13 mouse cellular contexts compared by ENCODE assay signal in the genomic region with DNA sequence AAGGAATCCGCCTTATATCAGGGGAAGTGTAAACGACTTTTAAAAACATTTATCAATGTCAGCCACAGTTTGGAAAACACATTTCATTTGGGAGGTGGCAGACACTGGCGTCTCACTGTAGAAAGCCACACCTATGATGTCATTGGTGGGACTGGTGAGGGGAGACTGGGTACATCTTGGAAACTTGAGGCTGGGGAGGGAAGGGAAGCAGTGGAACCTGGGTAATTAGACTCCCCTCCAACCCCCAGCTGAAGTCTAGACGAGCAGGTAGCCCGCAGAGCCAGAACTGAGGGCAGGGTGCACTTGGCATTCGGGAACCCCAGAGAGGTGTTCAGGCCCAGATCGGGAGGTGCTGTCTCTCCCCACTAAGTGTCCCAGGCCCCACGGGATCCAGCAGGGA.
DNase-seq lines count a peak whose midpoint lies in the region; ATAC-seq and TF ChIP-seq lines count a peak whose summit lies in the region.
"Had no signal": no experiment of that assay in that cellular context is flagged by ENCODE, and none has a peak within 500 bp of the region (broad histone marks: within the 10 kb centered on the region; RNA-seq: fewer than 3 reads in every experiment).

No protein-coding gene starts in this region.

- TF ChIP-seq EP300 in heart, postnatal 0 days (IDR thresholded peaks at IDR 0.05; ENCODE audit: low read depth) = no peak

- 0 out of 2 replicates have a peak, but pooled peaks have one; percentile 7 for ATAC-seq in heart, postnatal 0 days (ENCODE audit: insufficient read depth, low read depth)
- ATAC-seq in midbrain, embryonic 15.5 days (replicated peaks) = no peak
- ATAC-seq in midbrain, embryonic 14.5 days (ENCODE audit: low FRiP score, low TSS enrichment) = no peak

- intact Hi-C loops in left cerebral cortex, postnatal 4 days (cut with DNase I) = no loop called here

- H3K4me2 ChIP-seq in heart, postnatal 0 days (ENCODE audit: low read depth, low read length) = no peak overlapping the region
- no peak overlapping the region for H3K4me2 ChIP-seq in midbrain, embryonic 15.5 days
- no peak overlapping the region for H3K4me2 ChIP-seq in midbrain, embryonic 14.5 days (ENCODE audit: low read length)
- H3K4me2 ChIP-seq: embryonic facial prominence, embryonic 13.5 days; liver, embryonic 13.5 days; neural tube, embryonic 12.5 days had no signal

- TF ChIP-seq CTCF in heart, postnatal 0 days (IDR thresholded peaks at IDR 0.05; ENCODE audit: low read depth) = no peak

- H3K27ac ChIP-seq in heart, postnatal 0 days (ENCODE audit: low read depth) = 0 out of 2 replicates have a peak overlapping the region, but pooled peaks have one; percentile 22
- peak overlapping the region; percentile 81 for H3K27ac ChIP-seq in midbrain, embryonic 10.5 days (replicated peaks)
- no peak overlapping the region for H3K27ac ChIP-seq in midbrain, embryonic 15.5 days
- peak overlapping the region; percentile 68 for H3K27ac ChIP-seq in embryonic facial prominence, embryonic 10.5 days (replicated peaks)
- H3K27ac ChIP-seq in midbrain, embryonic 14.5 days (replicated peaks; ENCODE audit: low read depth, low read length) = peak overlapping the region; percentile 37; the same call in 1 of the 2 replicates
- H3K27ac ChIP-seq: embryonic facial prominence, embryonic 13.5 days; liver, embryonic 13.5 days; neural tube, embryonic 12.5 days had no signal

- no peaks in the 10 kb centered on the region for H3K27me3 ChIP-seq in heart, postnatal 0 days (ENCODE audit: control insufficient read depth, insufficient read depth, low read length)
- H3K27me3 ChIP-seq in midbrain, embryonic 10.5 days (ENCODE audit: low read depth, poor library complexity, severe bottlenecking) = peaks cover 9% of the 10 kb centered on the region
- H3K27me3 ChIP-seq in midbrain, embryonic 15.5 days (replicated peaks) = no peaks in the 10 kb centered on the region
- H3K27me3 ChIP-seq in embryonic facial prominence, embryonic 10.5 days (replicated peaks; ENCODE audit: low read depth, poor library complexity, severe bottlenecking) = peaks cover 13% of the 10 kb centered on the region; the same call in 1 of the 2 replicates
- H3K27me3 ChIP-seq in midbrain, embryonic 14.5 days (ENCODE audit: control insufficient read depth, insufficient read depth, low read length) = no peaks in the 10 kb centered on the region
- H3K27me3 ChIP-seq: liver, embryonic 13.5 days; neural tube, embryonic 12.5 days had no signal

- H3K4me1 ChIP-seq in heart, postnatal 0 days (ENCODE audit: control insufficient read depth, insufficient read depth) = peaks cover 16% of the 10 kb centered on the region
- H3K4me1 ChIP-seq in midbrain, embryonic 10.5 days = peaks cover 47% of the 10 kb centered on the region
- peaks cover 35% of the 10 kb centered on the region for H3K4me1 ChIP-seq in midbrain, embryonic 15.5 days
- H3K4me1 ChIP-seq in embryonic facial prominence, embryonic 10.5 days = peaks cover 43% of the 10 kb centered on the region
- H3K4me1 ChIP-seq in midbrain, embryonic 14.5 days (ENCODE audit: control insufficient read depth, insufficient read depth, low read length) = peaks cover 35% of the 10 kb centered on the region
- H3K4me1 ChIP-seq: liver, embryonic 13.5 days had no signal

- DNase-seq in heart, postnatal 0 days (ENCODE audit: low spot score) = no peak
- no peak for DNase-seq in heart, adult 9 months (ENCODE audit: low spot score in 2 of 2)
- DNase-seq in midbrain, embryonic 10.5 days (ENCODE audit: low spot score) = no peak
- DNase-seq in embryonic facial prominence, embryonic 10.5 days (ENCODE audit: low spot score) = no peak
- DNase-seq in midbrain, embryonic 14.5 days = no peak
- no peak for DNase-seq in left cerebral cortex, postnatal 4 days
- DNase-seq: adrenal gland, postnatal 25 days; cerebellum, postnatal 36 days; gastrocnemius, postnatal 25 days; liver, embryonic 13.5 days had no signal

- no peak overlapping the region for H3K9ac ChIP-seq in heart, postnatal 0 days (replicated peaks; ENCODE audit: low read depth, low read length)
- H3K9ac ChIP-seq in midbrain, embryonic 15.5 days = no peak overlapping the region
- H3K9ac ChIP-seq in midbrain, embryonic 14.5 days (replicated peaks; ENCODE audit: low read length) = no peak overlapping the region
- H3K9ac ChIP-seq: embryonic facial prominence, embryonic 13.5 days; liver, embryonic 13.5 days; neural tube, embryonic 12.5 days had no signal

- H3K36me3 ChIP-seq in heart, postnatal 0 days (replicated peaks; ENCODE audit: control insufficient read depth, insufficient read depth, low read length) = no peaks in the 10 kb centered on the region
- no peaks in the 10 kb centered on the region for H3K36me3 ChIP-seq in midbrain, embryonic 10.5 days
- no peaks in the 10 kb centered on the region for H3K36me3 ChIP-seq in midbrain, embryonic 15.5 days (replicated peaks)
- H3K36me3 ChIP-seq in embryonic facial prominence, embryonic 10.5 days (replicated peaks) = no peaks in the 10 kb centered on the region
- no peaks in the 10 kb centered on the region for H3K36me3 ChIP-seq in midbrain, embryonic 14.5 days (ENCODE audit: control insufficient read depth, insufficient read depth, low read length)
- H3K36me3 ChIP-seq: embryonic facial prominence, embryonic 13.5 days; liver, embryonic 13.5 days; neural tube, embryonic 12.5 days had no signal

- H3K9me3 ChIP-seq in heart, postnatal 0 days (replicated peaks; ENCODE audit: control insufficient read depth, low read length) = no peaks in the 10 kb centered on the region
- peaks cover 7% of the 10 kb centered on the region; the same call in 1 of the 2 replicates for H3K9me3 ChIP-seq in midbrain, embryonic 10.5 days (replicated peaks)
- H3K9me3 ChIP-seq in midbrain, embryonic 15.5 days = no peaks in the 10 kb centered on the region
- H3K9me3 ChIP-seq in embryonic facial prominence, embryonic 10.5 days = no peaks in the 10 kb centered on the region
- H3K9me3 ChIP-seq in midbrain, embryonic 14.5 days (ENCODE audit: control insufficient read depth, low read length) = no peaks in the 10 kb centered on the region
- H3K9me3 ChIP-seq: liver, embryonic 13.5 days; neural tube, embryonic 12.5 days had no signal

- H3K4me3 ChIP-seq in heart, postnatal 0 days (ENCODE audit: low read depth, low read length) = no peak overlapping the region
- no peak overlapping the region for H3K4me3 ChIP-seq in midbrain, embryonic 10.5 days
- H3K4me3 ChIP-seq in midbrain, embryonic 15.5 days = no peak overlapping the region
- H3K4me3 ChIP-seq in embryonic facial prominence, embryonic 10.5 days = no peak overlapping the region
- no peak overlapping the region for H3K4me3 ChIP-seq in midbrain, embryonic 14.5 days (replicated peaks; ENCODE audit: low read depth, low read length)
- H3K4me3 ChIP-seq: embryonic facial prominence, embryonic 13.5 days; liver, embryonic 13.5 days; neural tube, embryonic 12.5 days had no signal

- WGBS in heart, postnatal 0 days = 23% methylated on average over 8 of the region's 8 CpGs
- WGBS in midbrain, embryonic 10.5 days = 53% methylated on average over 8 of the region's 8 CpGs
- 47% methylated on average over 8 of the region's 8 CpGs for WGBS in midbrain, embryonic 15.5 days
- 47% methylated on average over 8 of the region's 8 CpGs for WGBS in embryonic facial prominence, embryonic 10.5 days
- WGBS in midbrain, embryonic 14.5 days = 45% methylated on average over 8 of the region's 8 CpGs
